Mouse (Mus musculus) T-helper 1 cell (primary cell): Measurements from ENCODE around the gene Six3.

Experiments used
- in situ Hi-C: fragments of 300-600 bp; cut with MboI, MseI; formaldehyde crosslinking; loops from one replicate; pipeline ENCODE4 v1.15.1; 2025; ENCODE audit warnings: high pct_unique_total_duplicates

The Six3 gene

GRCm38 (mm10) chr17:85623161-85624050, 10.0 kb downstream of the Six3 start:
- in situ Hi-C loops = no loop called here

- in situ Hi-C loops = no loop called here
These were observed 10.6 kb downstream of the Six3 start for GRCm38 (mm10) chr17:85624051-85624420.

GRCm38 (mm10) chr17:85624981-85625940, 11.9 kb downstream of the Six3 start:
- in situ Hi-C loops = loop anchor here (25.0 kb wide), 2 partner anchors 938 to 1088 kb away; partner anchors contain the start of genes Abcg5 and Abcg8

GRCm38 (mm10) chr17:85626091-85626860, 12.9 kb downstream of the Six3 start:
- in situ Hi-C loops = loop anchor here (25.0 kb wide), 2 partner anchors 939 to 1089 kb away; partner anchors contain the start of genes Abcg5 and Abcg8

- in situ Hi-C loops = loop anchor here (25.0 kb wide), 2 partner anchors 940 to 1090 kb away; partner anchors contain the start of genes Abcg5 and Abcg8
These were observed 14.3 kb downstream of the Six3 start for GRCm38 (mm10) chr17:85627751-85628150.

GRCm38 (mm10) chr17:85628811-85629210, 15.4 kb downstream of the Six3 start:
- in situ Hi-C loops = loop anchor here (25.0 kb wide), 2 partner anchors 942 to 1092 kb away; partner anchors contain the start of genes Abcg5 and Abcg8

- in situ Hi-C loops = loop anchor here (25.0 kb wide), 2 partner anchors 942 to 1092 kb away; partner anchors contain the start of genes Abcg5 and Abcg8
These were observed 16.0 kb downstream of the Six3 start for GRCm38 (mm10) chr17:85629396-85629795.

GRCm38 (mm10) chr17:85630296-85631050, 17.1 kb downstream of the Six3 start:
- in situ Hi-C loops = loop anchor here (10.0 to 25.0 kb wide), 3 partner anchors 436 to 1093 kb away; partner anchors contain the start of genes Abcg5 and Abcg8

GRCm38 (mm10) chr17:85631106-85631505, 17.7 kb downstream of the Six3 start:
- in situ Hi-C loops = loop anchor here (10.0 to 25.0 kb wide), 3 partner anchors 436 to 1094 kb away; partner anchors contain the start of genes Abcg5 and Abcg8

- in situ Hi-C loops = loop anchor here (10.0 to 25.0 kb wide), 3 partner anchors 439 to 1096 kb away; partner anchors contain the start of genes Abcg5 and Abcg8
These were observed 20.2 kb downstream of the Six3 start for GRCm38 (mm10) chr17:85633619-85634018.

- in situ Hi-C loops = loop anchor here (10.0 to 25.0 kb wide), 3 partner anchors 443 to 1101 kb away; partner anchors contain the start of genes Abcg5 and Abcg8
These were observed 24.5 kb downstream of the Six3 start for GRCm38 (mm10) chr17:85637876-85638275.

- in situ Hi-C loops = loop anchor here (25.0 kb wide), 2 partner anchors 958 to 1108 kb away; partner anchors contain the start of genes Abcg5 and Abcg8
These were observed 31.9 kb downstream of the Six3 start for GRCm38 (mm10) chr17:85645312-85645711.

- in situ Hi-C loops = loop anchor here (25.0 kb wide), 2 partner anchors 959 to 1109 kb away; partner anchors contain the start of genes Abcg5 and Abcg8
These were observed 32.6 kb downstream of the Six3 start for GRCm38 (mm10) chr17:85645718-85646665.

- in situ Hi-C loops = no loop called here
These were observed 46.6 kb downstream of the Six3 start for GRCm38 (mm10) chr17:85660016-85660415.

GRCm38 (mm10) chr17:85661521-85661920, 48.1 kb downstream of the Six3 start:
- in situ Hi-C loops = no loop called here

- in situ Hi-C loops = no loop called here
These were observed 50.8 kb downstream of the Six3 start for GRCm38 (mm10) chr17:85664202-85664601.

- in situ Hi-C loops = no loop called here
These were observed 51.4 kb downstream of the Six3 start for GRCm38 (mm10) chr17:85664618-85665320.
